Mouse (Mus musculus) cerebellum, adult 18-20 months (tissue): Measurements from ENCODE around the gene Gpr1.
A peak's percentile ranks its signal among the peaks of the same experiment; 100 is the strongest.
"Not testable (repeated sequence)": the region's sequence is repeated elsewhere in the genome, so short reads cannot be mapped to it uniquely, and the experiment has no call there.

Experiments used
- DNase-seq, 2 experiments: peaks; one replicate each; pipeline ENCODE4 v3.0.0; 2021

The Gpr1 gene

DNA sequence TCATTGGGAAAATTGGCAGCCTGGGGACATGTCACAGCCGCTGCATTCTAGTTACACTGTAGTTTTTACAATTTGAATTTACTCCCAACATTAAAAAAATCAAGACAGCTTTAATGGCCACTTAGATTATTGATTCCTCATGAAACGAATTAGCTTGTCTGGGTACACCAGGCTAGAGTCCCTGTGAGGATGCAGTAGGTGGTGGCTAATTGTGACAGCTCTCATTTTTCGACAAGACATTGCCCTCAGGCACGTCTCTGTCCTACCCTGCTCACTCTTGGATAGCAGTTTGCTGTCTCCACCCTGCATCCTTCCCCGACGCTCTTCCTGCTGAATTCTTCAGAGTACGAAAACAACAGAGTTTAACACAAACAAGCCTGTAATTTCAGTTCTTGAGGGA, 288 bp upstream of the Gpr1 start:
- no peak for DNase-seq

DNA sequence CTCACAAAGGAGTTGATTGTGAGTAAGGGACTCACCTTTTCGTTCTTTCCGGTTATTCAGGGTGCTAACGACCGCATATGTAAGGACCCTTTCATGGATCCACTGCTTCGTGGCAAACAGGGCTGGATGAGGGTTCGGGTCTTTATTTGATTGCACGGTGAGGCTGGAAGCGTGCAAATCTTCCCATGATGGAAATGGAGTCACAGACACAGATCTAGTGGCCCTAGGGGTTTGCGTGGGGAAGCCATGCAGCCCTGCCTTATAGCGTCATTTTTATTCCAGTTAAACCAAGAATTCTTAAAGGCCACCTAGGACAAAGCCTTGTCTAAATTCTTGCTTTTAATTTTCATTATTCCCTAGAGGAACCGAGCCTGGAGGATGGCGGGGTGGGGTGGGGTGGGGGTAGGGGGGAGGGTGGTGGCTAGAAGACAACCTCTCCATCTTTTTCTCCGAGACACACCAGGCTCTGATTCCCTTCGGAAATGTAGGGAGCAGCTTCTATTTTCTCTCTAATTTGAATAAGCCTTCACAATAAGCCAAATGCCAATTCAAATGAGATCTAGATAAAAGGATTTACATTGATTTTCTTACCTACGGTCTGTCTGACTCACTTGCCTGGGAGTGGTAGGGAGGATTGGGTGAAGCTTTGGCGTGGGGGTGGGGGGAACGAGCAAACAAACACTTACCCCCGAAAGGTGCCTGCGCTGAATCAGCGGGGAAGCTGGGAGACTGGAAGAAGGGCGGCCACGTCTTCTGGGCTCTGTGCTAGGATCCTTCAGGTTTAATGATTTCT, 669 bp downstream of the Gpr1 start:
- DNase-seq: no peak

DNA sequence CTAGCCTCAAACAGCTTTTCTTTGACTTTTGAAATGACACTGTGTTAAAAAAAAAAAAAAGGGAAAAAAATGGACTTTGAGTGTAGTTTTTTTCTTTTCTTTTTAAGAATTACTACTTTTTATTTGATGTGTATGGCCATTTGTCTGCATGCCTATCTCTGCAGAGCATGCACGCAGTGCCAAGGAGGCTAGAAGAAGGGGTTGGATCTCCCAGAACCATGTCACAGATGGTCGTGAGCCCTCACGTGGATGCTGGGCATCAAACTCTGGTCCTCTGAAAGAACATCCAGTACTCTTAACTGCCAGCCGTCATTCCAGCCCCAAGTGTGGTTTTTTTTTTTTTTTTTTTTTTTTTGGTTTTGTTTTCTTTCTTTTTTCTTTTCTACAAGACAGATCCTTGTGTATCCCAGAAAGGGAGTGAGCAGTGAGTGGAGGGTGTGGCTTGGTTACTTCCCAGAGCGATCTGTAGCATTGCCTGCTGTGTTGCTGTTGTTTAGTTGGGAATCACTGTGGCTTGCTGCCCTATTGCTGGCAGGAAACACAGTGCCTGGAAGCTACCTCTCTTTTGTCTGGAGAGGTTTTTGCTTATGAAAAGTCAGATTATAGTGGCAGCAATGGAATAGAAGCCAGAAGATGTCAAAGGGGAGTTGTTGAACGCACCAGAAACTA, 4.3 kb downstream of the Gpr1 start:
- DNase-seq: no peak

DNA sequence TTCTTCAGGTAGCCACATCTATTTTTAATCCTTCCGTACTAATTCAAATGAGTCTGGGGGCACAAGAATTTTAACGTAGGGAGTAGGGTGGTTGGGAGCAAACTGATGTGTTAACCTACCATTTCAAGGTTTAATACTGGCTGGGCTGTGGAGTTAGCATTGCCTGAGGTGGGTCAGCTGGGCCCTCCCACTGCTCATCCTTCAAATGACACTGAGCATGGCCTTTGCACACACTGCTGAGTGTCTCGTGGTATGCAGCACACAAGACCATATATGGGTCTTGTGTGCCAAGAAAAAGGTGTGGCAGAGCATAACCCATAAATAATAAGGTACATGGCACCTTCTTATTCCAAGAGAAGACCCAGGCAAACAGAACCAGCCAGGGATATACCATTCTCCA, 6.7 kb downstream of the Gpr1 start:
- no peak for DNase-seq

DNA sequence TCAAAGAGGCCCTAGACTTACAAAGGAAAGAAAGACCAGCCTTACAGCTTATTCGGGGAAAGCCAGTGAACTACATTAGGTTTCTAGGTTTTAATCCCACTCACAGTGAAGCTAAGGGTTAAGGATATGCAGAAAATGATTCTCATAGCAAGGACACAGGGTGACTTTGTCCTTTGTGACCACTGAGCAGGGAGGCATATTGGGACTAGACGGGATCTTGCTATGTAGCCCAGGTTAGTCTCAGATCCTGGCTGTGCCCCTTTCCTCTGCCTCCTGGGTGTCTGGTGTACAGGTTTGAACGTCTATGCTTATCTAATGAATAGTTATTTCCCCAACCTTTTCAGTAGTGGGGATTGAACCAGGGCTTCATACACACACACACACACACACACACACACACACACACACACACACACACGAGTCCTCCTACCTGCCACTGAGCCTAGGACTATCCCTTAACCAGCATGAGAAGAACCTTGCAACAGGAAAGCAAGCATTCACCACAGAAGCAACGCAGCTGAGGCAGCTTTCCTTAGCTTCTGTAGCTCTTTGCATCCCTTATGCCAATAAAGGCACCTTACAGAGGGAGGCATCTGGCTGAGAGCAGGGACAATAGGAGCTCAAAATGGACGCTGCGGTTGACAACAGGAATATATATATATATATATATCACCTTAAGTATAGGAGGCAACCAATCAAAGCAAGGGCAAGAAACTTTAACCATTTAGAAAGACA, 9.5 kb downstream of the Gpr1 start:
- no peak for DNase-seq

DNA sequence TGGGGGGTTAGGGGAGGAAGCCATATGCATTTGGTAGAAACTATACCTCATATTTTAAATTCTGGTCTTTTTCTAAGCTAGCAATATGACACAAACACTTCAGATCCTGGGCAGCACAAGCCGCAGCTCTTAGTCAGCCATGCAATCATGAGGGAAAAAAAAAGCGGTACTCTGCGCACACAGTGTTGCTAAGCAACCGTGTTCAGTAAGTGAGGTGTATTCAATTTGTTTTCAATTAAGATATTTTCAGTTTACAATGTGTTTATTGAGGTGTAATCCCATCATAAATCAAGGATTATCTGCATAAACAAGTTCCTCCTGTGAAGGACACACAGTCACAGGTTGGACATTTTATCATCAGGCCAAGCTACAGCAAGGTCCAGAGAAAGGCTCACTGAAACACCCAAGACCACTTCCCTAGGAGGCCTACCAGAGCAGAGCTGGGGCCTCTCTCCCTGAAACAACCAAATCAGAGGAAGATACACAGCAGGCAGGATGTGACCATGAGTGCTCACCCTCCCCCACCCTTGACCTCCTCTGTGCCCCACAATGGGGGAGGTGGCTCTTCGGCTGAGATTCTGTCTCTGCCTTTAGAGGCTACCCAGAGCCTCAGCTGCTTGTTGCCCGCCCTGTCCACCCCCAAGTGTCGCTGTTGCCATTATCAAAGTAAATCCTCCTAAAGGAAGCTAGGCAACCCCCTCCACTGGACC, 10.2 kb downstream of the Gpr1 start:
- DNase-seq: no peak

DNA sequence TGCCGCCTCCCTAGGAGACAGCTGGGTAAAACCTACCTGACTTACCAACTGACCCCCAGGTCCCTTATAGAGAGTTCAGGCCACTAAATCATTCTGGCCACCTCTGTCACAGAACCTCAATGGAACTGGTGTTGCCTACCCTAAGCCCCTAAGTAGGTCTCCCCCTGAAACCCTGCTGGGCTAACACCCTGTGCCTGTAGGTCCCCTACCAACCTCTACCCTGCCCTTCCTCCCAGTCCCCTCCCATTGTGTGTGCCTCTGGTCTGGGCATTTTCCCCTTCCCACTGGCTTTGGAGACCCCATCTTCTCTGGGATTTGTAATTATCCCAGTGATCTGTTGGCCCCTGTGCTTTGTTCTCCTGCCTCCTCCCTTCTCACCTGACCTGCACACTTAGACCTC, 10.9 kb downstream of the Gpr1 start:
- no peak for DNase-seq

DNA sequence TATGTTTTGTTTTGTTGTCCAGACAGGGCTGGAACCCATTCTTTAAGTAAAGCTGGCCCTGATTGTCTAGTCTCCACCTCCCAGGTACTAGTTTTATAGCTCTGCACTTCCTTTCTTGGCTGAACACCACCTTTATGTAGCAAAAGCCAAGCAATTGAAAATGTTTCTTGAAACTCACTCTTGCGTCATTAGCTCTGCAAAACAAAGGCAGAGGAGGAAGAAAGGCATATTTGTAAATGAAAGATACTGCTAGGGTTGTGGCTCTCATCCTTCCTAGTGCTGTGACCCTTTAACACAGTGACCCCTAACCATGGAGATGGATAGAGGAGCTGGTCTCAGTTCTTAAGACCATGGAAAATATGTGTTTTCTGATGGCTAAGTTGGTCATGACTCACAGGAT, 12.7 kb downstream of the Gpr1 start:
- no peak for DNase-seq

DNA sequence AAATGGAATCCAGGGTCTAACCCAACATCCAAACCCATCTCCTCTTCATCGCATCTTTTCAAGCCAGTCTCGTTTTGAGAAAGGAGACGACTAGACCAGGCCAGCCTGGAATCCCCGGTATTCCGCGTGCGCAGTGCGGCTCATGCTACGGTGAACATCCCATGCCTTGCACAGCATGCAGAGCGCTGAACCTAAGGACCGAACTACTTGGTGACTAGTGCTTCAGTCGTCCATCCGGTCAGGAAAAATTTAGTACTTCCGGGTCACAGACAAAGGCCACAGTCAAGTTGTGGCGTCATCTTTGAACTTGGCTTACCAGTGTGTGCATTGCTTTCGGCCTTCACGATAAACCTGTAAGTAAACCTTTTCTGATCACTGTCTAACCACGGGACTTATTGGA, 14.0 kb downstream of the Gpr1 start:
- no peak for DNase-seq

DNA sequence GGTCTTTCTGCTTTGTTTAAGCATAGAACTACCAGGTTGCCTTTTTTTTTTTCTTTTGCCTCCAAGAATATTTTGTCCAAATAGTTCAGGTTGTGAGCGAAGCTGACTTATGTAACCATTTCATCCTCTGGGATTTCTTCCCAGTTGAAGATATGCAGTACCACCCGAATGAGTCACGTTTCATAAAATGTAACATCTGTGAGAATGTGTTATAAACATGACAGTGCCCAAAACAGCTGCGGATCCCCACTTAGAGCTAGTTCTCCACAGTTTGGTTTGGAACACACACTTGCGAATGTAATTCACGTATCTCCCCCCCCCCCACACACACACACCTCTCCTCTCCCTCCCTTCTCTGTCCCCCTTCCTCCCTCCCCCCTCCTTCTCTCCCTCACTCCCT, 15.0 kb downstream of the Gpr1 start:
- DNase-seq: no peak

DNA sequence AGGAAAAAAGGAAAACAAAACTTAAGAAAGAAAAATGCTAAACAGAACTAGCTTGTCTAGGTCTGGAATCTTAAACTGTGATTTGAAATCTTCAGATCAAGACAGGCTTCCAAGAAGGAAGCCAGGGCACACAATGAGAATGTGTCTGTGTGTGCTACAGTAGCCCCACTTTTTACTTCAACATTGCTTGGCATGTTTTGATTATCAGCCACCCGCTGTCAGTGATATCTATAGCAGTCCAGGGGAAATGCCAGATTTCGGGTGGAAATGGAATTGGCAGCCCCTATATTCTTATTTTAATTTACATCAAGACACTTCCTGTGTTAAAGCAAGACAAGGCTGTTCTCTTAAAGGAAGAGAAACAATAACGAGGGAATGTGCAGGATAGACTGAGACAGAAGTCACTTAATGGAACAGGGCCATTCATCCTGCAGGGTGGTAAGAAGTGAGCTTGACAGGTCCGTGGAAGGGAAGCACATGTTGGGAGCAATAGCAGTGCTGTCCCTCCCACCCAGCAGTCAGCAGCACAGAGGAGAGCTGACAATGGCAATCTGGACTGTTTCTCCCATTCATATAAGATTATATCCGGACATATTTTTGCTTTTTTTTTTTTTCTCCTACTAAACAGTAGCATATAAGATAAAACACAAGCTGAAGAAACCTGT, 18.4 kb downstream of the Gpr1 start:
- DNase-seq: no peak

DNA sequence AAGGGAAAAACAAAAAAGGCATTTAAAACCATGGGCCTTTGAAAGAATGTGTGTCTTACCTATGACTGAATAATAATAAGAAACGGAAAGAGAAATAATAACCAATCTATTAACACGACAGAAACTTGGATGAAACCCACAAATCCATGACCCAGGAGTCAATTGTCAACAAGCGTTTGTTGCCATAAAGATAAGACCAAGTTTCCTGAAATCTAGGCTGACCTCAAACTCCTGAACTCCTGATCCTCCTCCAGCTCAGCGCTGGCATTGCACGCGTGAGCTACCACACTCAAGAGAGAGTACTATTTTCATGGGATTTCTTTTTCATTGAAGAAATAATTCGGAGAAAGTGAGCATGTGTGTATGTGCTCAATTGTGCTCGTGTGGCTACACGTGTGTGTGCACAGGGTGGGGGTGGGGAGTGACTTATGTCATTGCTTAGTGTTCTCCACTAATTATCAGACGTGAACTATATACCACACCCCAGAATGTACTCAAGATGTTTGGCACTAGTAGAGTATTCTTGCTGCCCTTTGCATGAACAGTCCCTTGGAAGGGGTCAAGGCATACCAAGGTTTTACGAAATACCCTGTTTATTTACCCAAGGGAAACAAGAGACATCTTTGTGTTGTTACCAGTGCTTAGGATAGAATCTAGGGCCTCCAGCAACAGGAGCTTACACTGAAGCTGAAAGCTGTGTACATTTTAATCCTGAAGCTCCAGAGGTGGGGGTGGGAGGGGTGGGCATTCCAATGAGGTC, 21.9 kb downstream of the Gpr1 start:
- no peak for DNase-seq

DNA sequence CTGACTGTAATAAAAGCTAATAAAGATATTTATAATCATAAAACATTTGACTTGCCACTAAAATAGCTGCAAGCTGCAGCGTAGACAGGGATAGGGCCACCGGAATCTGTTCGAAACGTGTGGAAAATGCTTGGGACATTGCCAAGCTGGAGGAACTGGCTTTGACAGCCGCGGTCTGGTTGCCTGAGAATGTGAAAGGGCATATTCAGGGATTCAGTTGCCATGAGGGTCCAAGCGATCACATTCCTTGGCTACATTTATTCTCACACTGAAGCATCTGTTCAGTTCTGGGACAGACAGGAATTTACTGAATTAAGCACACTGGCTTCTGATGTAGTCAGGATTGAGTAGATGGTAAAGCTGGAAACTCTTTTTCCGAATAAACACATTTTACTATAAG, 23.5 kb downstream of the Gpr1 start:
- no peak for DNase-seq

DNA sequence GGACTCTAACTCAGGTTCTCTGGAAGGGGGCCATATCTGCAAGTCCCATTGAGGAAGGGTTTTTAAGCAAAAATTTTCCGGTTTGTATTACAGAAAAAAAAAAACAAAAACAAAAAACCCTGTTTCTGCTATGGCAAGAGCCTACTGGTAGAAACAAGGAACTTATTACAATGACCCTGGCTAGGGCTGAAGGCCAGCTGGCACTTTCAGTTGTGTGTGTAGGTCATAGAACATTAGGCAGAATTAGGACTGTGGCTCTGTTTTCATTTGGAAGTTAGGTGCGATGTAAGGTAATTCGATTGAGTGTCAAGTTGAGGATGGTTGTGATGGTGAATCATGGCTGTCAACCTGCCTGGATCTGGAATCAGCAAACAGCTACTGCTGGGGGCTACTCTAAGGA, 25.8 kb downstream of the Gpr1 start:
- no peak for DNase-seq

DNA sequence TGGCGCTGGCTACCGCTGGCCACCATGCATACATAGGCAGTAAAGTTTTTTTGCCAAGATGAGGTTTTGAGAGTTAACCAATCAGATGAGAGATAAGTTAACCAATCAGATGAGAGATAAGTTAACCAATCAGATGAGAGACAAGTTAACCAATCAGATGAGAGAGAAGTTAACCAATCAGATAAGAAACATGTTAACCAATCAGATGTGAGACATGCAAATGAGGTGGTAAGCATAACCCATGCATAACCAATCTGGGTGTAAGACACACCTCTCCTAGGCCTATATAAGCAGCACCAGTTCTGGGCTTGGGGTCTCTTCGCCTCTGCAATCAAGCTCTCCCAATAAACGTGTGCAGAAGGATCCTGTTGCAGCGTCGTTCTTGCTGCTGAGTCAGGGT, 28.9 kb downstream of the Gpr1 start:
- not testable (repeated sequence) for DNase-seq

DNA sequence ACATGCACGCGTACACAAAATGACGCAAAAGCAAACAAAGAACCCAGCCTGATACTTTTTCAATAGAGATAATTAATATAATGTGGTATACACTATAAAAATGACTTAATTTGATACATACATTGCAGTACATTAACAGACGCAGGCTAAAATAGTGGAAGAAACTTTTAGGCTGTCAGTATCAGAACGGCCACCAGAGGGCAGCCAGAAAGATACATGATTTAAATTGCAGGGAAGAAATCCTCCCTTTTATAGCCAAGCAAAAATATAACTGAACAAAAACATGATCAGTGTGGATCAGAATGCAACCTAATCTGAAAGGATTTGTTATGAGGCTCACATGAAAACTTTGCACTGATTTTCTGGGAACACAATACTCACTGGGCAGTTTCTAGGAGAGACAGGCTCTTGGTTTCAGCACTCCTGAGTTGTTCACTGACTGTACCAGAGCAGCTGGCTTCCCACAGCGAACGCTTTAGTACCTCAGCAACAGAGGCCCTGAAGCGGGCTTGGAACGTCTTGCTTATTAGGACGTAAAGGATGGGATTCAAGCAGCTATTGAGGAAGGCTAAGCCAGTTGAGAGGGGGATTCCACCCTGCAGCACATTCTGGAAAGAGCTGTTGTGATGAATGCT, 31.6 kb downstream of the Gpr1 start:
- DNase-seq: peak; percentile 39 to 61

DNA sequence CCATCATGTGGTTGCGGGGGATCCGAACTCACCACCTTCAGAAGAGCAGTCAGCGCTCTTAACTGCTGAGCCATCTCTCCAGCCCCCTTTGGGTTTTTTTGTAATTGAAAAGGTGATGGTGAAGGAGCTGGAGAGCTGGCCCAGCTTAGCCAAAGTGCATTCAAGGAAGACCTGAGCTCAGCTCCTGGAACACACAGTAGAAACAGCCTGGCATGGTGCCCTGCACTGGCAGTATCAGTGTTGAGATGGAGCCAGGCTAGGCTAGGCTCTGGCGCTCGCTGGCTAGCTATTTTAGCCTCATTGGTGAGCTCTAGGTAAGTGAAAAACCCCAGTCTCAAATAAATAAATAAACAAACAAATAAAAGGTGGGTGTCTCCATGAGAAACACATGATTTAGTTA, 32.1 kb downstream of the Gpr1 start:
- DNase-seq: peak; percentile 80 to 84

DNA sequence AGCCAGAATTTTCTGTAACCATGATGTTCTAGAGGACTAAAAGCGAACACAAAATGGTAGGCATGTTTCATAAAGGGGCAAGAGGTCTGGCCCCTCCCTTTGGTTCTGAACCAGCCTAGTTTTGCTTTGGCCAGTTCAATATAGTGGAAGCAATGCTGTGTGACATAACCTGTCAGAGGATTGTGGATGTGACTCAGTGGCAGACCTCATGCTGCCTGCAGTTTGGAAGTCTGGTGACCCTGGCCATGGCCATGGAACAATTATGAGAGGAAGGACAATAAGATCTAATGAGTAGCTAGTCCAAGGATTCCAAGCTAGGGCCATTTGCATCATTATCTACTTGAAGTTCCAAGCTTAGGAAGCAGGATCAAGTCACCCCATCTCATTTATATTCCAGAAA, 32.9 kb downstream of the Gpr1 start:
- no peak for DNase-seq

DNA sequence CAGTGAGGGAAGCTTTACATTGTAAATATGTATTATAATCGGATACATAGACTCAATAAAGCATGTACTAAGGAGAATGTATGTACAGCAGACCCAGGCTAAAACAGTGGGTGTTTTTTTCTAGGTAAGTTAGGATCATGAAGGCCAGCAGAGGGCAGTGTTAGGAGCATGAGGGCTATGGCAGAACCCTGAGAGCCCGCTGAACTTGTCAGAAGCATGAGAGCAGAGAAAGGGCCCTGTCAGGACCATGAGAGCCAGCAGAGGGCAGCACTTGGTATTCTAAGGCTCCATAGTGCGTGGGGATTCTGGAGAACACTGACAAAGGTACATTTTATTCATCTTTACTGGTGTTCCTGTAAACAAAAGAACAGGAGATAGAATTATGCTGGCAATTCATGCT, 33.3 kb downstream of the Gpr1 start:
- DNase-seq: peak; percentile 86 to 88

DNA sequence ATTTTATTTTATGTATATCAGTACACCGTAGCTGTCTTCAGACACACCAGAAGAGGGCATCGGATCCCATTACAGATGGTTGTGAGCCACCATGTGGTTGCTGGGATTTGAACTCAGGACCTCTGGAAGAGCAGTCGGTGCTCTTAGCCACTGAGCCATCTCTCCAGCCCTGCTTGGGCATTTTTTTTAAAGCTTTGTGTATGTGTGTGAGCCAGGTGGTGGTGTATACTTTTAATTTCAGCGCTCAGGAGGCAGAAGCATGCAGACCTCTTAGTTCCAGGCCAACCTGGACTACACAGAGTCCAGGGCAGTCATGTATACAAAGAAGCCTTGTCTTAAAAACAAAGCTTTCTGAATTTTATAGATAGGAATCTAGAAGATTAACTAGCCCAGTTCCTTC, 33.8 kb downstream of the Gpr1 start:
- not testable (repeated sequence) for DNase-seq

DNA sequence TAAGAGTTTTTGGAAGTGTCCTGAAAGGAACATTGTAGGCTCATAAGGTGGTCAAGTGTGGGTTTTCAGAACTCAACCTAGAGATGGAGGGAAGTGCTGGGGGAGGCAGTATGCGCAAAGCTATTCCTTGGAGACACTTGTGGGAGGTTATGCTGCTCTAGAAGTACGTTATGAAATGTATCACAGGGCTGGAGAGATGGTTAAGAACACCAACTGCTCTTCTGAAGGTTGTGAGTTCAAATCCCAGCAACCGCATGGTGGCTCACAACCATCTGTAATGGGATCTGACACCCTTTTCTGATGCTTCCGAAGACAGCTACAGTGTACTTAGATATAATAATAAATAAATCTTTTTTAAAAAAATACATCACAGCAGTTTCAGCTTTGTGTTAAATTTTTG, 34.2 kb downstream of the Gpr1 start:
- DNase-seq: no peak

DNA sequence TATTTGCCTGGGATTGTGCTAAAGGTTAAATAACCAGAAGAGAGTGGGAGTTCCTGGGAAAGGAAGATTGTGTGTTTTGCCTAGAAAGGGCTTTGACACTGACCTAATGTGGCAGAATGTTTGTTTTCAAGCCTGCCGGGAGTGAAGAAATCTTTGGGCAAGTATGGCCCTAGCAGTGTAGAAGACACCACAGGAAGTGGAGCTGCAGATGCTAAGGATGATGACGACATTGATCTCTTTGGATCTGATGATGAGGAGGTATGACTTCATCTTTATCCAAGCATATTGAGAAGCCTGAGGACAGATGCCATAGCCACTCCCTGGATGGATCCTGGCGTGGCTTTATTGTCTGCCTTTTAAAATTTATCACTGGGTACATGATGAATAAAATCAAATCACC, 36.0 kb downstream of the Gpr1 start:
- DNase-seq: no peak
